Mouse (Mus musculus) retina, postnatal 7 days (tissue): ENCODE results near the gene Proz.

Experiments used
- DNase-seq: peaks from one replicate; pipeline ENCODE4 v3.0.0-alpha.2; 2012; ENCODE audit warnings: low read depth, low spot score

Gene Proz

DNA sequence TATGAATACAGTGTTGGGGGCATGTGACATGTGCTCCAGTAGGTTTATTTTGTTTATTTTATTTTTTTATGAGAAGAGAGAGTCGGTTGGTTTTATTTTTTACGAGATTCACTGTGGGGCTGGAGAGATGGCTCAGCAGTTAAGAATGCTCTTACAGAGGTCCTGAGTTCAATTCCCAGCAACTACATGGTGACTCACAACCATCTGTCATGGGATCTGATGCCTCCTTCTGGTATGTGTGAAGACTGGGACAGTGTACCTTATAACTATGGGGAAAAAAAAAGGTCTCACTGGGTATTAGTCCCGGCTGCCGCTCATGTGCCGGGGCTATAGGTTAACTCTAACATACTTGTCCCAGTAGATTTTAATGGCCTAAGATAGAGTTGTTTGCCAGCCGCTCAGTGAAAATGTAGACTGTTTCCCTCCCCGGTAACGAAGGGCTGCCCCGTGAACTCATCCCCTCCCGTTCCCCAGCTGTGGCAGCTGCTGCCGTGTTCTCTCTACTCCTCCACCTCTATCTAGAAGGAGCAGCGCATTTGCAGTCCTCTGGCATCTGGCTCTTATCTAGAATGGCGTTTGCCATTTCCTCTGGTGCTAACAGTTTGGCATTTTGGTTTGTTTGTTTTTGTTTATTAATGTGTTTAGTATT, 47.4 kb downstream of the Proz start:
- no peak for DNase-seq

DNA sequence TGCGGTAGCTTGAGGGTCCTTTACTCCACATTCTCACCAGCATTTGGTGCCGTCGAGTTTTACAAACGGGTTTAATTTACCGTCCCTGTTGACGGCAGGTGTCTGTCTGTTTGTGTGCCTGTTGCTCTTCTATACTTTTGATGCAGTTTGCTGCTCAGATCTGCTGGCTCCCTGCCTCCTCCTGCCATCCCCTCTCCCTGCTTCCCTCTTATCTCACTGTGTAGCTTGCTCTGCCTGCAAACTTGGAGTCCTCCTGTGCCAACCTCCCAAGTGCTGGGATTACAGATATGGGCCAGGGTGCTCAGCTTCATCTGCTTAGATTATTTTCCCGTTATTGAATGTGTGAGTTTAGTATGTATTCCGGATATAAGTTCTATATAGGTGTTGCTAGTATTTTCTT, 48.3 kb downstream of the Proz start:
- no peak for DNase-seq

DNA sequence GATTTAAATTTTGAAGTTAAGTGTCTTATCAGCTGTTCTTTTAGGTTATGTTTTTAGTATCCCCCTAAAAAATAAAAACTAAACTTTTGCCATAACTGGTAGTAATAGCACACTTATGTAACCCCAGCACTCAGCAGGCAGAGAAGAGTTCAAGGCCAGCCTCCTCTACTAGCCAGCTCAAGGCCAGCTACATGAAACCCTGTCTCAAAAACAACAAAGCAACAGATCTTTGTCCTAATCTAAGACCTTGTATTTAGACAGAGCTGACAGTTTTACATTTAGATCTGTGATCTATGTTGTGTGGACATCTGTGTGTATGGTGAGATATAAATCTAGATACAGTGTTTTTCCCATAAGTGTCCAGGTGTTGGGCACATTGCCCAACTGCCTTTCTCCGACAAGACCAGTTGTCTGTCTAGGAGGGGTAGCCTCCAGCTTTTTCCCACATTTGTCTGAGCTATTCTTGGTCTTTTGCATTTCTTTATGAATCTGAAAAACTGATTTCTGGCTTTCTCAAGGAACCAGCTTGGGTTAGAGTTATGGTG, 48.8 kb downstream of the Proz start:
- no peak for DNase-seq

DNA sequence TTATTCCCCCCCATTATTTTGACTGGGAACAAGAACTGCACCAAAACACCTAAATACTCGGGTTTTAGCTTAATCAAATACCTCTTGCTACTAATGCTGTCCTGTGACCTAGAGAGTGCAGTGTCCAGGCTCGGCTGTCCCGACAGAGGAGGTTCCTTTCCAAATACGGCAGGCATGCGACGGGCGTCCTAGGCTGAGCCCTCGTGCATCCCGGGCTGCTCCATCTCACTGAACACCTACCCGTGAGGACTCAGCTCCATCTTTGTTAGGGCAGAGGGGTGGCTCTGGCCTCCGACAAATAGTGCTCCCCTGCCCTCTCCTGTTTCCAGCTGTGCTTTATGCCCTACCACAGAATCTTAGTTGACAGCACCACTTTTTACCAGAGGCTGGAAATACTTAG, 51.2 kb downstream of the Proz start:
- no peak for DNase-seq

DNA sequence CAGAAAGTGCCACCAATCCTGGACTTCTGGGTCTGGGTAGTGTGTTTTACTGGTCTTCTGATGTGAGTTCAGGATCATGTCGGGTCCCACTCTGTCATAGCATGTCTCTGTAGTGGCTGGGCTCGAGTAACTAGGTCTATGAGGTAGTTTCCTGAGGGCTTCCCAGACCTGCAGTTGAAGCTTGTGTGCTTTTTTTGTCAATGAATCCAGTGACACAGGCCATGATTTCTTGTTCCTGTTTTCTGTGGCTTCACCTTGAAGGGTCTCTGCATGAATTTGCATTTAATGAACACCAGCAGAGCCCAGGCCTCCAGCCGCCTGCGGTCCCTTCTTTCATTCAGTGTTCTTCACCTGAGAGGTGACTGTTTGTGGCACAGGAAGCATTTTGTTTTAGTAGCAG, 52.5 kb downstream of the Proz start:
- DNase-seq: no peak

DNA sequence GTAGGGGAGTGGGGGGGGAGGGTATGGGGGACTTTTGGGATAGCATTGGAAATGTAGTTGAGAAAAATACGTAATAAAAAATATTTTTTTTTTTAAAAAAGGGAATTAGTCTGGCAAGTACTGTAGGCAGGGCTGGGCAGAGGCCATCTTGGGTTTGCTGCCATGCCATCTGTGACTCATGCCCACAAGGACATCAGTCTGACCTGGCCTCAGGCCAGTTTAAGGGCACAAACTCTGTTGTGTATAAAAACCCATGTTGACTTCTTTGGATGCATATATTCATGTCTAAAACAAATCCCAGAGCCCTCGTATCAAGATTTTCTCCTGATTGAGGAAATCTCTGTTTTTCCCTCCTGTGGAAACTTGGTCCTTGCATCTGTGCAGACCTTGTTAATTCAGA, 56.4 kb downstream of the Proz start:
- DNase-seq: no peak

DNA sequence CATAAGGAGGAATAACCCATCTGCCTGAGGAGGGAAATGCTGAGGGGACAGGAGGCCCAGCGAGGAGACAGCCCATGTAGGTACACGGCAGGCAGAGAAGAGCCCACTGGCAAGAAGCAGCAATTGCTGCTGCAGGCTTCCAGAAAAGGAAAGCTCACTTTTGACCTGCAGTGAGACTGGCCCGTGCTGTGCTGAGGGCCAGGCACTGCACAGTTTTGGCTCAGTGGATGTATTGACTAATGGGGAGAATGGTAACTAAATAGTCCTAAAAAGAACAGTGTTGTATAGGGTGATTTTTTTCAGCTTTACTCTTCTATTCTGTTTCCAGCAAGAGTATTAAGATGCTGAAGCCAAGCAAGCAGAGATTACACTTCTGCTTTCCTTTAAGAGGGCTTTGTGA, 57.8 kb downstream of the Proz start:
- no peak for DNase-seq

DNA sequence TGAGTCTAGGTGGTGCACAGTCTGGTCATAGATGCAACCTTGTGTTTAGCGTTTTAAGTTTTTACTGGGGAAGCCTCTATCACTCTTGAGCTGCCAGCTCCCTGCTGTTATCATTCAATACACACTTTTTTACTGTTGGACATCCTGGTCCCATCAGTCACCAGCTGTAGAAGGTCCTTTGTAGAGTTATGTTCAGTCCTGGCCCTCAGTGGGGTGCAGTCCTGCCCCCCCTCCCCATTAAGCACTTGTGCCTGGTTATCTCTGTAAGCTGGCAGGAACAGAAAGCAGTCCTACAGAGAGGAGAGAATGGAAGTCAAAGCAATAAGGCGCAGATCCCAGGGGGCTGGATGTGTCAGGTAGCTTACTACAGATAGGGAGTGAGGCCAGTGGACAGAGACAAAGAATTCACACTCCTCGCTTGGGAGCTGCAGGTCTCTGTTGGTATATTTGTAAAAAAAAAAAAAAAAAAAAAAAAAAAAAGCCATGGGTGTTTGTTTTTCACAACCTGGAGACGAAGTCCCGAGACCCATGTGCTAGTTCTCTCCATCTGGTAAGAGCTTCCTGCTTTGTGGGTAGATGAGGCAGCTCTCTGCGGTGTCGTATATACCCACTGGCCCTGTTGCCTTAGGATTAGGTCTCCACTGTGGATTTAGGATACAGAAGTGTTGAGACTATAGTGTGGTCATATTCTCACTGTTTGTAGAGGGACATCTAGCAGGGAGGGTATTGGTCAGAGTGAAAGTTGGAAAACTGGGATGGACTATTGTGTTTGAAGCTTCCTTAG, 60.4 kb downstream of the Proz start:
- no peak for DNase-seq

DNA sequence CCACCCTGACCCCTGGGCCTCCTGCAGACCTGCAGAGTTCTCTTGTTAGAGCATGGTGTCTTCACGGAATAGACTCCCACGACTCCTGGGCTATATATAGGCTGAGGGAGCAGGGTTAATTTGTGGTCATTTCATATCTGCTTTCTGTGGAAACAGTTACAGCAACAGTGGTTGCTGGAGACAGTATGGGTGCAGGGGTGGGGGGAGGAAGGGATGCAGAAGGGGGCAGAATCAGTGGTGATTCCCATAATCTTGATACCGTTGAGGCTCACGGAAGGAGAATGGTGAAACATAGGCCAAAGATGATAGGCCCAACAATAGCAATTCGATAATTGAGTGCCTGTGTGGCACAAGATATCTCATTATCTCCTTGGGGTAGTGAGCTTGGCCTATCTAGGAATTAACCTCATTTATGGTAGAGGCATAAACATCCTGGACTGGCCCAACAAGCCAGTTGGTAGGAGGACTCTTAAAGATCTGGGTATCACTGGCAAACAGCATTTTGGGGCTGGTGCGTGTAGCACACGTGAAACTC, 62.2 kb downstream of the Proz start:
- no peak for DNase-seq

DNA sequence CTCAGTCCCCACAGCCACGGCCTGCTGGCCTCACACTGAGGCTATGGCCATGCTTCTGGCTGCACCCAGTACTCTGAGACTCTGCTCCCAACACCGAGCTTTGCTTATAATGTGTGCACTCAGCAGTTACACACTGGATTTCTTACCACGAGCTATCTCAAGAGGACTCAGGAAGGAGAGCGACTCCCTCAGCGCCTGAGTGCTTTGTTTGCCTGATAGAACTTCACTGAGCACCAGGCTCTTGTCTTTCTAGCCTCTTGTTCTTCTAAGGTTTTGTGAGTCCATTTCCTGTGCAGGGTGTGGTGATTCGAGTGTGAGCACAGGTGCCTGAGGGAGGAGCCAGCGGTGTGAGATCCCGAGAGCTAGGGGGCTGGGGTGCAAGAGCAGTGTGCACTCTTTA, 64.2 kb downstream of the Proz start:
- DNase-seq: no peak
